Mouse (Mus musculus) heart, postnatal 0 days (tissue): Measurements from ENCODE around the gene Lmod2. TPM values are rescaled to one million over a fixed set of nuclear protein-coding genes. Genes with fewer than 3 reads are reported as not detected.
A peak's percentile ranks its signal among the peaks of the same experiment; 100 is the strongest.

ENCODE experiments used
- ATAC-seq: fragments of 200-750 bp; cut with Nextera tagmentation; 2 replicates; pipeline ENCODE4 v1.8.0; 2017; ENCODE audit warnings: low read depth, moderate number of reproducible peaks, moderate library complexity; ENCODE audit not compliant: insufficient read depth
- DNase-seq: peaks from one replicate; pipeline ENCODE4 v3.0.0-alpha.2; 2016; ENCODE audit warnings: low spot score
- H3K27ac ChIP-seq: fragments of 300-500 bp; sonication (generic); 2 replicates; pipeline ENCODE4 v1.5.1; 2014; ENCODE audit warnings: low read depth, mild to moderate bottlenecking
- H3K27me3 ChIP-seq: fragments of 300-500 bp; sonication (generic); 2 replicates; pipeline ENCODE4 v1.6.1; 2014; ENCODE audit warnings: low read length, mixed read lengths; ENCODE audit not compliant: control insufficient read depth, insufficient read depth
- H3K36me3 ChIP-seq: fragments of 300-500 bp; sonication (generic); replicated peaks from 2 replicates; pipeline ENCODE4 v1.6.1; 2014; ENCODE audit warnings: low read length, mixed read lengths; ENCODE audit not compliant: control insufficient read depth, insufficient read depth
- H3K4me1 ChIP-seq: fragments of 300-500 bp; sonication (generic); 2 replicates; pipeline ENCODE4 v1.6.1; 2014; ENCODE audit warnings: antibody characterized with exemption; ENCODE audit not compliant: control insufficient read depth, insufficient read depth
- H3K4me2 ChIP-seq: fragments of 300-500 bp; sonication (generic); 2 replicates; pipeline ENCODE4 v1.6.1; 2014; ENCODE audit warnings: low read depth, mild to moderate bottlenecking, low read length, moderate library complexity
- H3K4me3 ChIP-seq: fragments of 300-500 bp; sonication (generic); 2 replicates; pipeline ENCODE4 v1.5.1; 2014; ENCODE audit warnings: low read depth, low read length
- H3K9ac ChIP-seq: fragments of 300-500 bp; sonication (generic); replicated peaks from 2 replicates; pipeline ENCODE4 v1.6.1; 2014; ENCODE audit warnings: low read depth, low read length, mixed read lengths
- H3K9me3 ChIP-seq: fragments of 300-500 bp; sonication (generic); replicated peaks from 2 replicates; pipeline ENCODE4 v1.6.1; 2016; ENCODE audit warnings: low read length; ENCODE audit not compliant: control insufficient read depth
- CTCF ChIP-seq: IDR thresholded peaks from 2 replicates; pipeline ENCODE4 v1.5.1; 2016; ENCODE audit warnings: antibody characterized with exemption, control low read depth, low read depth
- EP300 ChIP-seq: IDR thresholded peaks from 2 replicates; pipeline ENCODE4 v1.6.1; 2016; ENCODE audit warnings: antibody characterized with exemption, low read depth
- WGBS: fragments of 180-500 bp; shearing (Covaris S2); extraction: QIAGEN DNeasy Blood & Tissue Kit; methylation state at CpG from one replicate; pipeline ENCODE4 v1.1.7; 2014; 5-methylcytosine and 5-hydroxymethylcytosine counted together
- polyA plus RNA-seq: library from polyadenylated mRNA; unstranded; fragments of >200 nt; fragmentation: Nextera tagmentation; extraction: Ambion mirVana; gene quantifications from 2 replicates; pipeline ENCODE4 v1.2.1, GENCODE M21; 2015
- total RNA-seq: library from RNA; depleted of rRNA; stranded (reverse); fragments of >200 nt; gene quantifications from 2 replicates; pipeline ENCODE4 v1.2.3, GENCODE M21; 2014; ENCODE audit warnings: low replicate concordance

The Lmod2 gene
- total and polyA plus RNA-seq, 2 experiments from 2014 or later = 51.9 to 70.3 TPM

DNA sequence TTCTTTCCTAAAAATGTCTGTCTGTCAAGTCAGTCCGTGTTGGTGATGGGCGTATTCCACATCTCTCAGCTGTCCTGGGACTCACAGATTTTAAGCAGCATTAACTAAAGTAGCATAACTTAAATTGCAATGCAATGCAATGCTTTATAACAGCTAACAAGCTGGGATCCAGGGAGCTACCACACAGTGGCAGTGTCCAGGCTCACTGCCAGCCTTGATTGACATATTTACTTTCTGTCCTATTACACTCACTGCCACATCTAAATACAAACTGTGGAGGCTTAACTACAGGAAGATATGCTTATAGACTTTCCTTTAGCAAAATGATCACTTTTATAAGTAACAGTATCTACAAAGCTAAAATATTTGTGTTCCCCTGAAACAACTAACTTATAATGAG is 38.3 kb downstream of the Lmod2 start:
- no peak overlapping the region for H3K9ac ChIP-seq

DNA sequence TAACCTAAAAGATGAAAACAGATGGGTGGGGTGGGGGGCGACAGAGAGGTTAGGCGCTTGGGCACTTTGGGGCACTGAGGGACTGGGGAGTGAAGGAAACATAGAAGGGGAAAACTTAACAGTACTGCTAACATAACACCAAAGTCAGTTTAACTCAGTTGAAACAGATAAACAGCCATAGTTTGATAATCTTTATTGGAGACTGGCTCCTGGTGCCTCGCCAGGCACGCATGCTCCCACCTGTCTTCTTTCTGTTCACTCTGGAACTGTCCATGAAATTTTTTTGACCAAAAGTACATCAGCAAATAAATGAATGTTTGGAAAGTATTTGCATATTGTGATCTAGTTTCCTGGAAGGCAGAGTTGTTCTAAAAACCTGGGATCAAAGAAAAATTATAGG is 43.7 kb downstream of the Lmod2 start:
- no peak for DNase-seq
- Histone ChIP-seq H3K4me3 (no peak overlapping the region), H3K9ac (no peak overlapping the region), H3K9me3 (no peaks in the 10 kb centered on the region), H3K4me2 (no peak overlapping the region), H3K36me3 (no peaks in the 10 kb centered on the region; the same call in 1 of the 2 replicates), H3K4me1 (no peaks in the 10 kb centered on the region), H3K27me3 (no peaks in the 10 kb centered on the region), H3K27ac (no peak overlapping the region)
- WGBS = 93% methylated on average over 4 of the region's 4 CpGs
- no peak for ATAC-seq
- TF ChIP-seq CTCF = no peak
- no peak for TF ChIP-seq EP300

More for the DNA sequence above, 38.3 kb downstream of the Lmod2 start:
- no peak overlapping the region for H3K4me2 ChIP-seq
- H3K36me3 ChIP-seq = peaks cover 20% of the 10 kb centered on the region
- no peaks in the 10 kb centered on the region for H3K9me3 ChIP-seq
- no peak overlapping the region for H3K27ac ChIP-seq
- ATAC-seq (no peak), DNase-seq (no peak)
- H3K4me1 ChIP-seq = peaks cover 6% of the 10 kb centered on the region; the same call in 1 of the 2 replicates
- no peak overlapping the region for H3K4me3 ChIP-seq
- WGBS = 79% methylated on average over 2 of the region's 2 CpGs
- peak; percentile 26 for TF ChIP-seq CTCF
- TF ChIP-seq EP300 = no peak
- H3K27me3 ChIP-seq = no peaks in the 10 kb centered on the region

DNA sequence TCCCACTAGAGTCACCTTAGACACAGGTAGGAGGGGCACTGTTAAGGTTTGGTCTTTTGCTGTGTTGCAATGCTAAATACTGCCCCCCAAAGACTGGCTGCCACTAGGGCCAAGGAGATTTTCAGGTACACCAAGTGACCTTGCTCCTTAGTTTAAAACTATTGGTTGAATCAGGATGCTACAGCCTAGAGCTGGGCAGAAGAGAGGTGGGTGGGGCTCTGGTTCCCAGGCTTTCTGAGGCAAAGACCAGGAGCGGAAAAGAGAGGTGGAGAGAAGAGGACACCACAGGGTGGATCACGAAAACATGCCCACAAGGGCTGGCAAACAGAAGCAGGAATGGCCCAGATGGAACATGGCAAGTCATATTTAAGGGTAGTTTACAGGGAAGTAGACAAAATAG is 44.6 kb downstream of the Lmod2 start:
- no peaks in the 10 kb centered on the region for H3K9me3 ChIP-seq
- H3K27me3 ChIP-seq = no peaks in the 10 kb centered on the region
- no peaks in the 10 kb centered on the region for H3K36me3 ChIP-seq
- no peak overlapping the region for H3K4me3 ChIP-seq
- DNase-seq (no peak), ATAC-seq (no peak)
- no peak for TF ChIP-seq EP300
- TF ChIP-seq CTCF = no peak
- WGBS = 95% methylated on average over 2 of the region's 2 CpGs
- no peaks in the 10 kb centered on the region for H3K4me1 ChIP-seq
- no peak overlapping the region for H3K9ac ChIP-seq
- H3K27ac ChIP-seq = no peak overlapping the region
- no peak overlapping the region for H3K4me2 ChIP-seq

DNA sequence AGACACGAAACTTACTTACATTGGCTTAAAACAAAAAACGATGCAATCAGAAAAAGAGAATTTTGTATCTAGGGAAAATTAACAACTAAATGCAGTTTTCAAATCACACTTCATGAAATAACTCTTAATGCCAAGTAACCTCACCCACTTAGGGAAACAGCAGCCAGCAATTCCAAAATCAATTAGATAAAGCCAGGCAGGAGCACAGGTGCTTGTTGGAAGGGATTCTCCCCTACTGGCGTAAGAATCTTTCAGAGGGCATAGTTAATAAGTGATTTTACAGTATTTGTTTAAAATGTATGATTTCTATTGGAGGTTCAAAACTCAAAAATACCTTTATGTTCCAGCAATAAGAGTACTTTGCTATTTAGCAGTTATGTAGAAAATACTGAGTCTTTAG is 45.4 kb downstream of the Lmod2 start:
- Histone ChIP-seq H3K4me3 (no peak overlapping the region), H3K27me3 (no peaks in the 10 kb centered on the region), H3K4me2 (no peak overlapping the region), H3K9ac (no peak overlapping the region), H3K36me3 (no peaks in the 10 kb centered on the region), H3K4me1 (no peaks in the 10 kb centered on the region), H3K9me3 (no peaks in the 10 kb centered on the region), H3K27ac (no peak overlapping the region)
- WGBS = 88% methylated on average over 3 of the region's 3 CpGs
- DNase-seq = no peak
- no peak for ATAC-seq
- no peak for TF ChIP-seq EP300
- TF ChIP-seq CTCF = no peak

DNA sequence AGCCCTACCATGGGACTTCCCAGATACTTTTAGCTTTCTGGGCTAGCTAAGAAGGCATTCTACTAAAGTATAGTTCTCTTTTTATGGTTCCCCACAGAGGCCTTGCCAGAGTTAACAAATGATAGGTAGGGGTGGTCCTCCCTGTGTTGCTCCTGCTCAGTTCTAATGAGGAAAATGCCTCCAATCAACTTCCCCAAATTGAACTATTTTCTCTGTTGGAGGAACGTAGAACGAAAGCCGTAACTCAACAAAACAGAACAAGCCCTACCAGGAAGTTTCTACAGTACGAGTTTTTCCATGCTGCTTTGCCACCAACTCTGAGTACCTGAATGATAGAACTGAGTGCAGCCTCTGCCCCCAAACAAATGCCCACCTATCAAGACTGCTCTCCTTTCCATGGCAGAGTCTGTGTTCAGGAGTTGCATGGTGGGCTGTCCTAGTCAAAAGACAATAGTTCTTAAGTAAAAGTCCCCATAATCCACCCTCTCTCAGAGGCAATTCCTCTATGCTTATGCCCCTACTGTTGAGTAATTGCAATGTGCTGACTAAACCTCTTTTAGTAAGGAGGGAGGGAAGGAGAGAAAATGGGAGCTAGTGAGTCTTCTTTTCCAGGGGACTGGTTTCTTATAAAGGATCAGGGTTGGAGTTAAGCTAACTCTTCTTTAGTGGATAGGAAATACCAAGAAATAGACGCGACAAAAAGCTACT is 47.9 kb downstream of the Lmod2 start:
- no peak for TF ChIP-seq EP300
- TF ChIP-seq CTCF = no peak
- no peak overlapping the region for H3K9ac ChIP-seq
- 87% methylated on average over 6 of the region's 6 CpGs for WGBS

More for the DNA sequence above, 47.9 kb downstream of the Lmod2 start:
- Histone ChIP-seq H3K4me2 (no peak overlapping the region), H3K9me3 (no peaks in the 10 kb centered on the region), H3K4me3 (no peak overlapping the region), H3K27me3 (no peaks in the 10 kb centered on the region), H3K36me3 (no peaks in the 10 kb centered on the region), H3K4me1 (0 out of 2 replicates have a peak, but pooled peaks cover under 1% of the 10 kb centered on the region), H3K27ac (no peak overlapping the region)
- ATAC-seq (no peak), DNase-seq (no peak)
